Mouse (Mus musculus): ENCODE data around the gene Zfp160. TPM values are rescaled to one million over a fixed set of nuclear protein-coding genes. Genes with fewer than 3 reads are reported as not detected.
A peak's percentile ranks its signal among the peaks of the same experiment; 100 is the strongest.

Gene Zfp160
- polyA plus RNA-seq (2012; rRNA removed) (2.4 and 4.5 TPM in 2 replicates), polyA plus RNA-seq (2014; fragmentation: Nextera tagmentation; extraction: Ambion mirVana) (4.4 and 4.5 TPM in 2 replicates)

GRCm38 (mm10) chr17:21008382-21009331 is at the start of gene Zfp160:
Gene Zfp160 (plus strand): TSS chr17:21008903.
- Histone ChIP-seq H3K9ac (replicated peaks) (peak within 1 kb of the TSS; percentile 89), H3K4me2 (ENCODE audit: low read depth) (peak within 1 kb of the TSS; percentile 76), H3K27me3 (ENCODE audit: control insufficient read depth, insufficient read depth, low read length) (no peaks in the 10 kb centered on the region), H3K4me1 (replicated peaks; ENCODE audit: control insufficient read depth in 2 of 2, insufficient read depth in 2 of 2, low read length in 1 of 2) (peaks cover 5 to 12% of the 10 kb centered on the region in 2 experiments; a peak in 3 of 4 replicates), H3K36me3 (replicated peaks; ENCODE audit: control insufficient read depth, insufficient read depth, low read depth) (peaks cover 9% of the 10 kb centered on the region), H3K9me3 (ENCODE audit: control insufficient read depth, low read length) (no peaks in the 10 kb centered on the region), H3K4me3 (ENCODE audit: insufficient read depth in 1 of 2, low read depth in 2 of 2, low read length in 2 of 2) (peak within 1 kb of the TSS; percentile 75 to 84), H3K27ac (peak within 1 kb of the TSS; percentile 55)
- DNase-seq (ENCODE audit: low read depth in 3 of 3, low spot score in 3 of 3) = peak; percentile 78 to 81 (median 78)
- TF ChIP-seq EP300 (IDR thresholded peaks at IDR 0.05; ENCODE audit: low read depth) = no peak
- peak; percentile 26; the same call in 1 of the 2 replicates for TF ChIP-seq CTCF (IDR thresholded peaks at IDR 0.05; ENCODE audit: low read depth)
- WGBS (ENCODE audit: insufficient replicate concordance) = 5% methylated on average over 36 of the region's 36 CpGs
- ATAC-seq (ENCODE audit: insufficient read depth) = peak; percentile 93

- H3K27ac ChIP-seq = no peak overlapping the region
- ATAC-seq (ENCODE audit: insufficient read depth) = no peak
- TF ChIP-seq EP300 (IDR thresholded peaks at IDR 0.05; ENCODE audit: low read depth) (no peak), CTCF (IDR thresholded peaks at IDR 0.05; ENCODE audit: low read depth) (no peak)
Measured at GRCm38 (mm10) chr17:20960386-20960785, 48.3 kb upstream of the Zfp160 start.

GRCm38 (mm10) chr17:20965421-20965820 is 43.3 kb upstream of the Zfp160 start:
- ATAC-seq (ENCODE audit: insufficient read depth) (no peak), DNase-seq (ENCODE audit: low read depth in 3 of 3, low spot score in 3 of 3) (no peak)
- no peak overlapping the region for H3K27ac ChIP-seq
- no peak overlapping the region for H3K9ac ChIP-seq (replicated peaks)
- H3K4me3 ChIP-seq (ENCODE audit: insufficient read depth in 1 of 2, low read depth in 2 of 2, low read length in 2 of 2) = no peak overlapping the region
- WGBS (ENCODE audit: insufficient replicate concordance) = 78% methylated on average over 4 of the region's 4 CpGs
- TF ChIP-seq EP300 (IDR thresholded peaks at IDR 0.05; ENCODE audit: low read depth) = no peak
- no peak for TF ChIP-seq CTCF (IDR thresholded peaks at IDR 0.05; ENCODE audit: low read depth)
- peaks cover 64% of the 10 kb centered on the region for H3K36me3 ChIP-seq (replicated peaks; ENCODE audit: control insufficient read depth, insufficient read depth, low read depth)
- no peaks in the 10 kb centered on the region for H3K9me3 ChIP-seq (ENCODE audit: control insufficient read depth, low read length)
- no peaks in the 10 kb centered on the region for H3K4me1 ChIP-seq (replicated peaks; ENCODE audit: control insufficient read depth in 2 of 2, insufficient read depth in 2 of 2, low read length in 1 of 2)
- H3K27me3 ChIP-seq (ENCODE audit: control insufficient read depth, insufficient read depth, low read length) = no peaks in the 10 kb centered on the region
- no peak overlapping the region for H3K4me2 ChIP-seq (ENCODE audit: low read depth)

More at GRCm38 (mm10) chr17:20960386-20960785, 48.3 kb upstream of the Zfp160 start:
- Histone ChIP-seq H3K4me3 (ENCODE audit: insufficient read depth in 1 of 2, low read depth in 2 of 2, low read length in 2 of 2) (no peak overlapping the region), H3K36me3 (replicated peaks; ENCODE audit: control insufficient read depth, insufficient read depth, low read depth) (peaks cover 95% of the 10 kb centered on the region), H3K27me3 (ENCODE audit: control insufficient read depth, insufficient read depth, low read length) (no peaks in the 10 kb centered on the region), H3K4me1 (replicated peaks; ENCODE audit: control insufficient read depth in 2 of 2, insufficient read depth in 2 of 2, low read length in 1 of 2) (no peaks in the 10 kb centered on the region), H3K9me3 (ENCODE audit: control insufficient read depth, low read length) (no peaks in the 10 kb centered on the region), H3K9ac (replicated peaks) (no peak overlapping the region), H3K4me2 (ENCODE audit: low read depth) (no peak overlapping the region)
- 84% methylated on average over 5 of the region's 5 CpGs for WGBS (ENCODE audit: insufficient replicate concordance)
- DNase-seq (ENCODE audit: low read depth in 3 of 3, low spot score in 3 of 3) = no peak

GRCm38 (mm10) chr17:20966681-20967080 is 42.0 kb upstream of the Zfp160 start:
- Histone ChIP-seq H3K4me2 (ENCODE audit: low read depth) (no peak overlapping the region), H3K27ac (no peak overlapping the region), H3K4me3 (ENCODE audit: insufficient read depth in 1 of 2, low read depth in 2 of 2, low read length in 2 of 2) (no peak overlapping the region), H3K9me3 (ENCODE audit: control insufficient read depth, low read length) (no peaks in the 10 kb centered on the region), H3K4me1 (replicated peaks; ENCODE audit: control insufficient read depth in 2 of 2, insufficient read depth in 2 of 2, low read length in 1 of 2) (no peaks in the 10 kb centered on the region), H3K36me3 (replicated peaks; ENCODE audit: control insufficient read depth, insufficient read depth, low read depth) (peaks cover 52% of the 10 kb centered on the region), H3K9ac (replicated peaks) (no peak overlapping the region), H3K27me3 (ENCODE audit: control insufficient read depth, insufficient read depth, low read length) (no peaks in the 10 kb centered on the region)
- DNase-seq (ENCODE audit: low read depth in 3 of 3, low spot score in 3 of 3) (no peak), ATAC-seq (ENCODE audit: insufficient read depth) (no peak)
- TF ChIP-seq EP300 (IDR thresholded peaks at IDR 0.05; ENCODE audit: low read depth) = no peak
- TF ChIP-seq CTCF (IDR thresholded peaks at IDR 0.05; ENCODE audit: low read depth) = no peak

- 41% methylated on average over 2 of the region's 2 CpGs for WGBS (ENCODE audit: insufficient replicate concordance)
- Histone ChIP-seq H3K4me3 (ENCODE audit: insufficient read depth in 1 of 2, low read depth in 2 of 2, low read length in 2 of 2) (no peak overlapping the region), H3K4me1 (replicated peaks; ENCODE audit: control insufficient read depth in 2 of 2, insufficient read depth in 2 of 2, low read length in 1 of 2) (no peaks in the 10 kb centered on the region), H3K9me3 (ENCODE audit: control insufficient read depth, low read length) (no peaks in the 10 kb centered on the region), H3K9ac (replicated peaks) (no peak overlapping the region), H3K4me2 (ENCODE audit: low read depth) (no peak overlapping the region), H3K36me3 (replicated peaks; ENCODE audit: control insufficient read depth, insufficient read depth, low read depth) (no peaks in the 10 kb centered on the region), H3K27me3 (ENCODE audit: control insufficient read depth, insufficient read depth, low read length) (no peaks in the 10 kb centered on the region), H3K27ac (no peak overlapping the region)
- no peak for ATAC-seq (ENCODE audit: insufficient read depth)
- TF ChIP-seq CTCF (IDR thresholded peaks at IDR 0.05; ENCODE audit: low read depth) (no peak), EP300 (IDR thresholded peaks at IDR 0.05; ENCODE audit: low read depth) (no peak)
- no peak for DNase-seq (ENCODE audit: low read depth in 3 of 3, low spot score in 3 of 3)
Measured at GRCm38 (mm10) chr17:20993716-20994115, 15.0 kb upstream of the Zfp160 start.
